Mouse (Mus musculus): Measurements from ENCODE around the gene Ccdc124. TPM values are rescaled to one million over a fixed set of nuclear protein-coding genes. Genes with fewer than 3 reads are reported as not detected.
A peak's percentile ranks its signal among the peaks of the same experiment; 100 is the strongest.

Gene Ccdc124
- total RNA-seq (2021), result 10 to 100 TPM; 54.7 to 57.2 TPM
- long read RNA-seq, experiment 1, transcript Ccdc124-201 (5 exons, 1,356 nt), result major isoform, 121 of 143 reads
- long read RNA-seq, experiment 1, partial matches to known transcripts, result 19 of 143 reads
- long read RNA-seq, experiment 1, other reads (novel, unspliced or antisense), result 3 of 143 reads
- long read RNA-seq, experiment 2, transcript Ccdc124-201 (5 exons, 1,356 nt), result major isoform, 45 of 61 reads
- long read RNA-seq, experiment 2, partial matches to known transcripts, result 14 of 61 reads
- long read RNA-seq, experiment 2, other reads (novel, unspliced or antisense), result 2 of 61 reads

DNA sequence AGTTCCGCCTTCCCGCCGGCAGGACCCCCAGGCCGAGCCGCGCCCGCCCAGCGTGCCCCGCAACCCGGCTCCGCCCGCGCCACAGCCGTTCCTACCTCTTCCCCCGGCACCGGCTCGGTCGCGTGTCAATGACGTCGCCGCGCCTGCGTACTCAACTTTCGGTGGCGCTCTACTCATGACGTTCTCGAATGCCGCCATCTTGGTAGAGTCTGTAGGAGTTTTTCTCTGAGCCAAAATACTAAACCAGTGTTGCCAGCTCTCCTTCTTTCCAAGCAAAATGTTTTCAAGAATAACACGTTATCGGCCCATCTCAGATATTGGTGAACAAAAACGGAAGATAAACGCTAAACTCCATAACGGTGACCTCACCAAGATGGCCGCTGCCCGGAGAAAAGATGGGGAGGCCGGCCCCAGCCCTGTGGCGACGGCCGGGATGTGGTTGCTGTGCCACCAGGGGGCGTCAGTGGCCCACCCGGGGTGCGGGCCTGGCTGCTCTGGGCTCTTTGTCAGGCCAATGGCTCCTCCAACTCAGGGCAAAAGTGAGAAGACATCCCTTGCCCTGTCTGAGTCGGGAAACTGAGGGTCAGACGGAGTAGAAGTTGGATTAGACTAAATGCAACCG, at the start of gene Ccdc124:
Gene Ccdc124, minus strand, starts transcription at position 572 of the 622 bp plus-strand sequence.
- DNase-seq, result peak; percentile 96 to 98

DNA sequence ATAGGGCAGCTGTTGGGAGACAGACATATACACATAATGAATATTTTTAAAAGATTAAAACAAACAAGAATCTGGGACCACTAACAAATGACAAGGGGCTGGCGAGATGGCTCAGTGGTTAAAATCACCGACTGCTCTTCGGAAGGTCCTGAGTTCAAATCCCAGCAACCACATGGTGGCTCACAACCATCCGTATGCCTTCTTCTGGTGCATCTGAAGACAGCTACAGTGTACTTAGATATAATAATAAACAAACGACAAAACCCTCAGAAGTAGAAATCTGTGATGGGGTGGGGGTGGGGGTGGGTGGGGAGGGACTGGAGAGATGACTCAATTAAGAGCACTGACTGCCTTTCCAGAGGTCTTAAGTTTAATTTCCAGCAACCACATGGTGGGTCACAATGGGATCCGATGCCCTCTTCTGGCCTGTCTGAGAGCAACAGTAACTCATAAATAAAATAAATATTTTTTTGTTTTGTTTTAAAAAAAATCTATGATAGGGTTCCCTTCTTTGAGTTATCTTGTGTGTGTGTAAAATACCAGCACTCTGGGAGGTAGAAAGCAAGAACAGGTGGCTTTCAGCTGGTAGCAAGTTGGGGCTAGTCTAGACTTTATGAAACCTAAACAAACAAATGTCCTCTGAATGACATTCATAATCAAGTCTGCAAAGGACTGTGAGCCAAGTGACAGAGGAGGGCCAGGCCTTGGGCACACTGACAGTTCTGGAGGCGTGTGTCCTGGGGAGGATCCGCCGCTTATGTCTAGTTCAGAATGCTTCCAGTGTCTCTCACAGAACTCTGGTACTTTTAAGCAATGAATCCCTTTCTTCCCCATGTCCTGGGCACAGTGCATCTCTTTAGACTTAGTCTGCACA, 46.6 kb upstream of the Ccdc124 start:
- no peak for DNase-seq

DNA sequence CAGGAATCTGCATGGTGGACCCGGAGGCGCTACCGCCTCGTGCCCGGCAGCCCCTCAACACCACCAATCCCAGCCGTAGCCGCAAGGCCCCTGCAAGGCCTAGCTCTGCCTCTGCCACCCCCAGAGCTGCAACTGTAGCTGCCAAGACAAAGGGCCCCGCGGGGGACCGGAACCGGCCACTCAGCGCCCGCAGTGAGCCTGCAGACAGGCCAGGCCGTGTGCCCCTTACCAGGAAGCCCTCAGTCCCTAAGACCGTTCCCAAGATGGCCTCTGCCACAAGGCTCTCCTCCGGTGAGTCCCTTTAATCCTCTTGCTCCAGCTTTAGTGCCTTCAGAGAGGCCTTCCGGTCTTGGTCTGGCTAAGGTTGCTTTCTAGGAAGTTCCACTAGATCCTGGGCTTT, 41.0 kb upstream of the Ccdc124 start:
- no peak for DNase-seq

DNA sequence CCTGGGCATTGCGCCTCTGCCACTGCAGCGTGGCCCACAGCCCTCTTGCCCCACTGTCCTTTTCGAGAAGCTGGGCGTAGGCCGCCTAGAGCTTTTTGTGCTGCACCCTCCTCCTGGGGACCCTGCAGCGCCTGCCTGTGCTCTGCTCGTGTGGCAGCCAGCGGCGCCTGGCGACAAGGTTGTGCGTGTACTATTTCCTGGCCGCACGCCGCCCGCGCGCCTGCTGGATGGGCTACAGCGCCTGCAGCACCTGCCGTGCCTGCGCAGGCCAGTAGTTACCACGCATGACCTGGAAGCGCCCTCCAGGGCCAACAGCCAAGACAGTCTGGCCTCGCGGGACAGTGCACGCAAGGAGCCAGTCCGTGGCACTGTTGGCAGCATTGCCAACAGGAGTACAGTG, 39.8 kb upstream of the Ccdc124 start:
- DNase-seq, result no peak

DNA sequence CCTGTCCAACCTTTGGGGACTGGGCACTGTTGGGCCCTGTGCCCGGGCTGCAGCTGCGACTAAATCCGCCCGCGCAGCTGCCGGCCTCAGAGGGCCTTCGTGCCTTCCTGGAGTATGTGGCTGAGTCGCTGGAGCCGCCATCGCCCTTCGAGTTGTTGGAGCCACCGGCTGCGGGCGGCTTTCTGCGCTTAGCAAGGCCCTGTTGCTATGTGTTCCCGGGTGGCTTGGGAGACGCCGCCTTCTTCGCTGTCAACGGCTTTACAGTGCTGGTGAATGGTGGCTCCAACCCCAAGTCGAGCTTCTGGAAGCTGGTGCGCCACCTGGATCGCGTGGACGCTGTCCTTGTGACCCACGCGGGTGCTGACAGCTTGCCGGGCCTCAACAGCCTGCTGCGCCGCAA, 39.2 kb upstream of the Ccdc124 start:
- DNase-seq, result no peak

DNA sequence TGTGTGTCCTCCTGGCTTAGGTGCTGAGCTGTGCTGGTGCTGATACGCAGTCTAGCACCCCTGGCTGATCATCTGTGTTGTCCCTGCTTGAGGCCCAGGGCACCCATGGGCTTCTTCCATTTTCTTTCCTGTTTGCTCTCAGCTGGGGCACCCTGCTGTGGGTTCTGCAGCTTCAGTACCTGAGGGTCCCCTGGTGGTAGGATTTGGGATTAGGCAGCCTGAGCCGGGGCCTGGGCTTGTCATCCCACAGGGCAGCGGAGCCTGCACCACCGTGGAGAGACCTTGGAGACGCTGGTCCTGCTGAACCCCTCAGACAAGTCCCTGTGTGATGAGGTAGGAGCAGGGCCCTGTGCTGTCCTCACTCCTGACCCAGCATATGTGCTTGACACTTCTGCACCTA, 37.9 kb upstream of the Ccdc124 start:
- DNase-seq, result no peak

DNA sequence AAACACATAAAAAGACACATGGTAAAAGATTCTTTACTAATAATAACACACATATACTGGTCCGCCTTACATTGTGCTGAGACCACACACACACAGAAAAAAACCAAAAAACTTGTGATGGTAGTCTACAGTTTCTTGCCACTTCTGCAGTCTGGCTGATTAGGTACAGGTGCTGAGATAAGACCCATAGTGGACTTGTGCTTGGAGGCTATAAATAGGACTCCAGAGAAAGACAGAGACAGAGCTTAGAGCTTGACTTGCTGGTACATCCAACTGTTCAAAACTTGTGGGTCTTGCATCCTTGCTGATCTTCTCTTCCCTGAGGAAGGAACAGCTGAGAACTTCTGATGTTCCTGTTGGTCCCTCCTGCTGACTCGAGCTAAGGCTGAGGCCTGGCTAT, 33.8 kb upstream of the Ccdc124 start:
- no peak for DNase-seq

DNA sequence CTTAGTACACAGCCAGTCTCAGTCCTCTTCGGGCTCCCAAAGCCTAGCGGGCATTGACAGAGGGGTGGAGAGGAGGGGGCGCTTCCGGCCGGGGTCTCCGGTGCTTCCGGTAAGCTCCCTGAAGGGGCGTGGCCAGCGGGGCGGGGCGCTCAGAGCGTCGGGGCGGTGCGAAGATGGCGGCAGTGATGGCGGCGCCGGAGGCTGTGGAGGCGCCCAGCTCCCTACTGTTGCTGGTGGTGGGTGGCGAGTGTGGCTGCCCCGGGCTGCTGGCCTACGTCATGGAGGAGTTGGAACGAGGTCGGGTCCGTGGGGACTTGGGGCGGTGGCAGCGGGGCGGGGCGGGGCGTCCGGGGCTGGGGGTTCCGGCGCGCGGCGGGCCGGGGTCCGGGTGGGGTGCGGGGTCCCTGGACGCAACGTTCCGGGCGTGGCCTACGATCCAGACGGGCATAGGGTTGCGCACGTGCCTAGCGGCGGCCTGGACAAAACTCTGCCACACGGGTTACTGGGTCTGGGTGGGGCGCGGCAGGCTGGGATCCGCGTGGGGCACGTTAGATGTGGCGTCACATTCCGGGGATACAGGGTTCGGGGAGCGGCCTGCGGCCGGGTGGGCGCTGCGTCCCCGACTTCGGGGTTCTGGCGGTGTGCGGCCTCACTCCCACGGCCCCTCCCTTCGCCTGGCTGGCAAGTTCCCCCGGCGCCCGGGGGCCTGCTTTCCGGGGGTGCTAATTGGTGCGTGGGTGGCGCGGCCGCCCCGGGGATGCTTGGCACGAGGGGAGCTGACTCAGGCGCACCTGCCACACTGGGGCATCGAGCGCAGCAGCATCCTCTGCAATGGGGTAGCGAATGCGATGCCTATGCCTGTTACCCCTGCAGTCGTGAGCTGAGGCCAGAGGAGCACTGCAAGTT, 32.3 kb upstream of the Ccdc124 start, which contains the start of gene Map1s:
Gene Map1s, plus strand, starts transcription at position 102 of the 906 bp plus-strand sequence.
- DNase-seq, result peak; percentile 82 to 91

DNA sequence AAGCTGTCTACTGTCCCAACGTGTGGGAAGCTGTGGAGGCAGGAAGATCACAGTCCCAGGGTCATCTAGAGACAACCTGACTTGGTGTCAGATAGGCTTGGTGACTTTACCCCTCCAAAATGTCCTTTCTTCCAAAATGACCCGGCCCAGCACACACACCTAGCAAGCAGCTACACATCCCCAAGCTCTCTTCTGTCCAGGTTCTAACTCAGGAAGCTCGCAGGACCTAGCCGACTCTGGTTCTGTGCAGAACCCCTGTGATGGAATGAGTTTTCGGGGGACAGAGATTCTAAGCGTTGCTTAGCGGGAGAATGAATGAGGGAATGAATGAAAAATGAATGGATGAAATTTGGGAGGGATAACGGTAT, 31.7 kb upstream of the Ccdc124 start:
- no peak for DNase-seq

DNA sequence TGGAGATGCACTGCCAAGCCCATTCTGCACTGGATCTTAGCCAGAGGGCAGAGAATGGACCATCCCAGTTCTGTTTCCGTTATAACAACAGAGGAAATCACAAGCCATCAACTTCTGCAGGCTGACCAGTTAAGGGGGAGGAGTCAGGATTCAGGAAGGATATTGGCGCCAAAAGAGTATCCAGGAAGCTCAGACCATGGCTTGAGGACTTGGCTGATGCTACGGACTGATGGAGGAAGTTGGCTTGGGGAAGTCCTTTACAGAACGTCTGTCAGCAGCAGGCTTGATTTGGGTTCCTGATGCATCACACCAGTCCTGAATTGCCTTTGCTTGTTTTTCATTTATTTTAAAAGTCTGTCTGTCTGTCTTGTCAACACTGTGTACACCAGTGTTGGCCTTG, 30.8 kb upstream of the Ccdc124 start:
- peak; percentile 31 to 44 for DNase-seq

DNA sequence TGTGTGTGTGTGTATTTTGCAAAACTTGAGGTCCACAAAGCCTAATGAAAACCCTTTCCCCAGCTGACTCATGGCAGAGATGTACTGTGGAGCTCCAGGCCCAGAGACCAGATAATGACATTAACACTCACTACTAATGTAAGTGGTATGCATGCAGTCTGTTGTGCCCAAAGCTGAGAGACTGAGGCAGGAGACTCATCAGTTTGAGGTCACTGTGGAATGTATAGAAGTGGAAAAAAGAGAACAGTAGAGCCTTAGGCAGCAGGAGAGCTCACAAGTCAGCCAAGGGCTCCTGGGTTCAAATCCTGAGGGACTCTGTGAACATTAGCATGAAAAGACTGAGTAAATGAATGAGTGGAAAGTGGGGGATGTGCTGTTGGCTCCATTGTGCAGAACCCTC, 29.8 kb upstream of the Ccdc124 start:
- DNase-seq, result no peak

DNA sequence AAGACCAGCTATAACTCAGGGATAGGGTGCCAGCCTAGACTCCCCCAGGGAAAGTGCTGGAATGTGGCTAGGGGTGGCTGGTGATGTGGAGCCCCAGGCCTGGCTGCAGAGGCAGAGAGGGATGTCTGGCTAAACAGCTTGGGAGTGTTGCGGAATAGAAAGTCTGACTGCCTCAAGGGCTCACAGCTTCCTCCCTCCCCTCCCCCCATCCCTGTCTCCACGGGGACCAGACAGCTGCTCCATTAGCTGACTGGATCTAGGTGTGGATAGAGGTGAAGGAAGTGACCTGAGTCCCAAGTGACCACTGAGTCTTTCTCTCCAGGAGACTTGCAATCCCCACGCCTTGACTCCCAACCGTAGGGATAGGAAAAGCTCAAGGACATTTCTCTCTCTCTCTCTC, 29.4 kb upstream of the Ccdc124 start:
- DNase-seq, result no peak

DNA sequence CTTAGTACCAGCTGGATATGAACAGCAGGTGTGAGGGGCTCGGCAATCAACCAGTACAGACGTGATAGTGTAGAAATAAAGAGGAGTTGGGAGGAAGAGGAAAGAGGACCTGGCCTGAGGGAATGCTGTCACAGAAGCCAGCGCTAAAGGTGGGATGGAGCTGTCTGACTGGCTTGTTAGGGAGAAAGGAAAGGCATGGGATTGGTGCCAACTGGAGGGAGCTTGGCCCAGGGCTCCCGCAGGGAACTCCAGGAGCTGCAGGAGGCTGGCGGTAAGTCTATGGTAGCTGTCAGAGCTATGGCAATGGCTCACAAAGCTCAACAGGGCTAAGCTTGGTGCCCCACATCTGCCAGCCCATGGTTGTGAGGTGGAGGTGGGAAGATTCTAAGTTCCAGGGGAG, 28.5 kb upstream of the Ccdc124 start:
- DNase-seq, result peak in 1 of 2 experiments; percentile 34

DNA sequence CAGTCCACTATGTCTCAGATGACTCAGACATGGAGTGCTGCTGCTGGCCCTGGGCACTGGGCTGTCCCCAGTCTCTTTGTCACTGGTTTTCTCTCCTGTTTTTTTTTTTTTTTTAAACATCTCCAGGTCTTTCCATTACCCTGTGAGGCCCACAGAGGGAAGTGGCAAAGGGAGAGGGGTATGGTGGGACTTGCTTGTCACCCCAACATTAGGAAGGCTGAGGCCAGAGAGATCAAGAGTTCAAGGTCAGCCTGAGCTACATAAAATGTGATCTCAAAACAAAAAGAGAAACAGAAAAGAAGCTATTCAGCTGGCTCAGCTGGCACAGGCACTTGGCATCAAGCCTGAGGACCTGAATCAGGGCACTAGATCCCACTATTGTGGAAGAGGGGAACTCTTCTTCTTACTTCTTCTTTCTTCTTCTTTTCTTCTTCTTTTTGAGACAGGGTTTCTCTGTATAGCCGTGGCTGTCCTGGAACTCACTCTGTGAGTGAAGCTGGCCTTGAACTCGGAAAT, 27.2 kb upstream of the Ccdc124 start:
- DNase-seq, result peak; percentile 59 to 72

DNA sequence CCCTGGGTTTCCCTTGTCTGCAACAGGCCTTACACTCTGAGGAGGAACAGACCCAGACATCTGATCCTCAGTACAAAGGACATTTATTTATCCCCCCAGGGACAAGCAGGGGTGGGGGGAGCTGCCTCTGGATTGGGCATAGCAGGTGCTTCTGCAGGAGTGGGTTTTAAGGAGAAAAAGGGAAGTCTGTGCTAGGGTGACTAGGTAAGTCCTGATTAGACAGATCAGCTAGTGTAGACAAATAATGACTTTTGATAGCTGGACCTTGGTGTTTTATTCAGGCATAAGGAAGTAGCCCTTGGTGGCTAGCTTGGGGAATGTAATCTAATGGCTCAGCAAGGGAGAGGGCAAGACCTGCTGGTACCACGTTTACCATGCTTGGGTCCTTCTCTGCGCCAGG, 25.5 kb upstream of the Ccdc124 start:
- no peak for DNase-seq

DNA sequence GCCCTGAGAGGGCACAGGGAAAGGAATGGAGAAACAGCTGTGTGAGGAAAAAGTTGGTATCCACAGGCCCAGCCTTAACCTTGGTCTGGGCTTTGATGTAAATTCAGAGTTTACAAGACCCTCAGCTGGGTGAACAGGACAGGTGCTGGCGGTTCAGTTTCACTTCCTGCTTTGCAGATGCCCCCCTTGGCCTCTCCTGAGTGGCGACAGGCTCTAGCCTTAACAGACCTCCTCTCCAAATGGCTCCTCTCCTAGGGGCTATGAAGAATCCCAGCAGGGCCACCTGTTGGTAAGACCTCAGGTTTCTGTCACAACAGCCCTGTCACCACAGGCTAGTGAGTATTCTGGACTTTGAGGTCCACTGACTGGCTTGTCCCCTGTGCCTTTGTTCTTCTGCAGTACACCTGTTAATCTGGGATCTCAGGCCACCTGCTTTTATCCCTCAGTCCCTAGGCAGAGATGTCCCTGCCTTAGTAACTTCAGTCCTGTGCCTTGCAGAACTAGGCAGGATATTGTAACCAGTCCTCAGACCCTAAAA, 25.0 kb upstream of the Ccdc124 start:
- DNase-seq, result no peak

DNA sequence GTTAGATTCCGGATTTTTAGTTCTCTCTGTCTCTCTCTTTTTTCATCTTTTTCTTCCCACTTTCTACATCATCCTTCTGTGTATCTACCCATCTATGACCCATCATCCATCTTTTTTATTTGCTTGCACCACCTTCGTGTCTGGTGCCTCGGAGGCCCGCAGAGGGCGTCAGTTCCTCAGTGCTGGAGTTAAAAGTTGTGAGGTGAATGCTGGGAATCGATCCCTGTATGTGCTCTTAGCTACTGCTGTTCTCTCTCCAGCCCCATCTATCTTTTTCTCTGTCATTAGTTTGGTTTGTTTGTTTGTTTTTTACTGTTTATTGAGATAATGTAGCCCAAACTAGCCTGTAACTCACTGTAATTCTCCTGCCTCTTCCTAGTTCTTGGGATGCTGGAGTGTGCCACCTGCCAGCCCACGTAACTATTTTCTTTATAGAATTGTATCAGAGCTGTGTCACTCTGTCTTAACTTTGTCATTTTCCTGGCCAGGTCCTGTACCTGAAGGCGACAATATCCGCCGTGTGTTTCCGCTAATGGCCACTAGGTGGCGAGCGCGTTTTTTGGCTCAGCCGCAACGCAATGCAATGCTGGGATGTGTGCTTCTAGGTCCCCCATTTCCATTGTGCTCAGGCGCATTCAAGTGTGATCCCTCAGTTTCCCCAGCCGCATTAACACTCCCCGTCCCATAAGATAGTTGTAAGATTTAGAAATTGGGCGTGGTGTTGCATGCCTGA, 24.1 kb upstream of the Ccdc124 start:
- DNase-seq, result peak; percentile 86 to 87

DNA sequence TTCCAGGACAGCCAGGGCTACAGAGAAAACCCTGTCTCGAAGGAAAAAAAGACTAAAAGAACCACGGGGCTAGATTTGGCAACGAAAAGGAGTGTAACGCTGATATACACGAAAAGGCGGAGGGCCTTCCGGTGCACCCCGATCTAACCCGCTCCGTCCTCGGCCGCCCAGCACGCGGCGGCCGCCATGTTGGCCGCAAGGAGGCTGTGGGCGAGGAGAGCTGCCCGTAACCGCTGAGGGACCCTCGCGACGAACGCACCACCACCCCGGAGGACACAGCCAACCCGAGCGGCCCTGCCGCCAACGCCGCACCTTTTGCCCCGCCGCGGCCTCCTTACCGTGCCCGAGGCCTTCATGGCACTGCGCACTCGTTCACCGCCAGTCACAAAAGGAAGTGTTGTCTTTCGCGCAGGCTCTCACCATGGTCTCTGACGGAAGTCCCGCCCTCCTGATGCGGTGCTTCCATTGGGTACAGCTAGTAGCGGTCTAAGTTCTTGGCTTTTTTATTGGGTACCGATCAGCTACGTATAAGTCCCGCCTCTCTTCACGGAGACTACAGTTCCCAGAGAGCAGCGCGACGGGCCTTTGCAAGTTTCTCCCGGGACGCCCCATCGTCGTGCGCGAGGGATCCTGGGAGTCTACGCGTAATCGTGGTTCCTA, 23.4 kb upstream of the Ccdc124 start, which contains the start of gene Rpl18a:
Gene Rpl18a, minus strand, starts transcription at position 392 of the 660 bp plus-strand sequence.
- DNase-seq, result peak; percentile 95

DNA sequence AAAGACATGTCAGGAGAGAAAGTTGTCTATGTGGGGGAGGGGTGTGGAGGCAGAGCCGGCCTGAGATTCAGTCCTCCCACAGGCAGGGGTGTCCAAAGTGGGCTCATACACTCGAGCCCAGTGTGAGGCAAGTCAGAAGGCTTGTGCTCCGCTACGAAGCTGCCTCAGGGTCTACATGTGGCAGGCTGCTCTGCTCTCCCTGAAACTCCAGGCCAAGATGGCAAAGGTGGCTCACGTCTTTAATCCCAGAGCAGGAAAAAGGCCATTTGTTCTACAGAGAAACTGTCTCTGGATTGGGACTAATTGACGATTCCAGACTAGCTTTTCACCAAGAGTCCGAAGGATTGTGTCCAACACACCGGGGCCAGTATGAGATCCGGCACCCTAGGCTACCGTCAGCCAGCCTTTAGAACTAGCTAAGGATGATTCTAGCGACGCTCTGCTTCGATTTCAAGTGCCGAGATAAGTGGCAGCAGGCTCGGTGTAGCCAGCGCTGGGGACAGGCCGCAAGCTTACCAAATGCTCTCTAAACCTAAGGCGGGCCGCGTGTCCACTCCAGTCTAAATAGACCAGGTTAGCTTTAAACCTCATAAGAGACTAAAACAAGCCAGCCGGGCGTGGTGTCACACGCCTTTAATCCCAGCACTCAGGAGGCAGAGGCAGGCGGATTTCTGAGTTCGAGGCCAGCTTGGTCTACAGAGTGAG, 22.7 kb upstream of the Ccdc124 start:
- no peak for DNase-seq

Measured in adrenal gland, postnatal 36 days (tissue).